Mouse (Mus musculus): Measurements from ENCODE around the gene C8b.

C8b gene

GRCm38 (mm10) chr4:104813617-104814016, 47.5 kb downstream of the C8b start:
- DNase-seq, result no peak

- DNase-seq, result no peak
Observed at GRCm38 (mm10) chr4:104816519-104817232, 50.6 kb downstream of the C8b start.

GRCm38 (mm10) chr4:104817509-104817908, 51.4 kb downstream of the C8b start:
- no peak for DNase-seq

- no peak for DNase-seq
Observed at GRCm38 (mm10) chr4:104818986-104819385, 52.9 kb downstream of the C8b start.

- no peak for DNase-seq
Observed at GRCm38 (mm10) chr4:104819891-104820290, 53.8 kb downstream of the C8b start.

GRCm38 (mm10) chr4:104823597-104824101, 57.5 kb downstream of the C8b start:
- DNase-seq, result no peak

- no peak for DNase-seq
Observed at GRCm38 (mm10) chr4:104824381-104825077, 58.4 kb downstream of the C8b start.

- DNase-seq, result peak in 1 of 2 experiments; percentile 53
Observed at GRCm38 (mm10) chr4:104828939-104829338, 62.8 kb downstream of the C8b start.

- DNase-seq, result no peak
Observed at GRCm38 (mm10) chr4:104835096-104835495, 69.0 kb downstream of the C8b start.

GRCm38 (mm10) chr4:104838342-104838741, 72.2 kb downstream of the C8b start:
- DNase-seq, result no peak

- DNase-seq, result no peak
Observed at GRCm38 (mm10) chr4:104842204-104842603, 76.1 kb downstream of the C8b start.

GRCm38 (mm10) chr4:104843546-104843945, 77.4 kb downstream of the C8b start:
- no peak for DNase-seq
